Mouse (Mus musculus): Measurements from ENCODE around the gene Grifin. TPM values are rescaled to one million over a fixed set of nuclear protein-coding genes. Genes with fewer than 3 reads are reported as not detected.

Grifin gene
- polyA plus RNA-seq, 1 experiment from 2014 or later = not detected

- Histone ChIP-seq H3K9me3 (ENCODE audit: control insufficient read depth, low read length) (no peaks in the 10 kb centered on the region), H3K9ac (no peak overlapping the region), H3K27ac (no peak overlapping the region), H3K27me3 (ENCODE audit: control insufficient read depth, insufficient read depth, low read length) (no peaks in the 10 kb centered on the region), H3K36me3 (replicated peaks; ENCODE audit: control insufficient read depth, insufficient read depth) (no peaks in the 10 kb centered on the region), H3K4me3 (replicated peaks; ENCODE audit: low read length) (no peak overlapping the region), H3K4me1 (replicated peaks; ENCODE audit: control insufficient read depth, insufficient read depth, low read length) (no peaks in the 10 kb centered on the region), H3K4me2 (replicated peaks) (no peak overlapping the region)
- DNase-seq (ENCODE audit: low spot score) (no peak), ATAC-seq (ENCODE audit: low FRiP score) (no peak)
- WGBS = 72% methylated on average over 18 of the region's 18 CpGs
These were observed 32.2 kb upstream of the Grifin start for GRCm38 (mm10) chr5:140596927-140597588.

- no peaks in the 10 kb centered on the region for H3K27me3 ChIP-seq (ENCODE audit: control insufficient read depth, insufficient read depth, low read length)
- ATAC-seq (ENCODE audit: low FRiP score) (no peak), DNase-seq (ENCODE audit: low spot score) (no peak)
- H3K4me3 ChIP-seq (replicated peaks; ENCODE audit: low read length) = no peak overlapping the region
- H3K27ac ChIP-seq = no peak overlapping the region
- H3K36me3 ChIP-seq (replicated peaks; ENCODE audit: control insufficient read depth, insufficient read depth) = no peaks in the 10 kb centered on the region
- 76% methylated on average over 3 of the region's 3 CpGs for WGBS
- no peaks in the 10 kb centered on the region for H3K4me1 ChIP-seq (replicated peaks; ENCODE audit: control insufficient read depth, insufficient read depth, low read length)
- no peak overlapping the region for H3K9ac ChIP-seq
- H3K9me3 ChIP-seq (ENCODE audit: control insufficient read depth, low read length) = no peaks in the 10 kb centered on the region
- H3K4me2 ChIP-seq (replicated peaks) = no peak overlapping the region
These were observed 31.6 kb upstream of the Grifin start for GRCm38 (mm10) chr5:140596426-140596825.

GRCm38 (mm10) chr5:140594846-140595245, 30.0 kb upstream of the Grifin start:
- ATAC-seq (ENCODE audit: low FRiP score) (no peak), DNase-seq (ENCODE audit: low spot score) (no peak)
- H3K4me2 ChIP-seq (replicated peaks) = no peak overlapping the region
- H3K9me3 ChIP-seq (ENCODE audit: control insufficient read depth, low read length) = no peaks in the 10 kb centered on the region
- no peaks in the 10 kb centered on the region for H3K27me3 ChIP-seq (ENCODE audit: control insufficient read depth, insufficient read depth, low read length)
- H3K27ac ChIP-seq = no peak overlapping the region
- WGBS = 72% methylated on average over 5 of the region's 5 CpGs
- H3K4me3 ChIP-seq (replicated peaks; ENCODE audit: low read length) = no peak overlapping the region
- no peaks in the 10 kb centered on the region for H3K36me3 ChIP-seq (replicated peaks; ENCODE audit: control insufficient read depth, insufficient read depth)
- no peaks in the 10 kb centered on the region for H3K4me1 ChIP-seq (replicated peaks; ENCODE audit: control insufficient read depth, insufficient read depth, low read length)
- H3K9ac ChIP-seq = no peak overlapping the region

GRCm38 (mm10) chr5:140589082-140589774, 24.4 kb upstream of the Grifin start:
- Histone ChIP-seq H3K36me3 (replicated peaks; ENCODE audit: control insufficient read depth, insufficient read depth) (no peaks in the 10 kb centered on the region), H3K27ac (no peak overlapping the region), H3K4me2 (replicated peaks) (no peak overlapping the region), H3K9ac (no peak overlapping the region), H3K9me3 (ENCODE audit: control insufficient read depth, low read length) (no peaks in the 10 kb centered on the region), H3K27me3 (ENCODE audit: control insufficient read depth, insufficient read depth, low read length) (no peaks in the 10 kb centered on the region), H3K4me3 (replicated peaks; ENCODE audit: low read length) (no peak overlapping the region), H3K4me1 (replicated peaks; ENCODE audit: control insufficient read depth, insufficient read depth, low read length) (peaks cover 3% of the 10 kb centered on the region; the same call in 1 of the 2 replicates)
- ATAC-seq (ENCODE audit: low FRiP score) (no peak), DNase-seq (ENCODE audit: low spot score) (no peak)
- WGBS = 94% methylated on average over 16 of the region's 16 CpGs

- no peaks in the 10 kb centered on the region for H3K9me3 ChIP-seq (ENCODE audit: control insufficient read depth, low read length)
- H3K4me1 ChIP-seq (replicated peaks; ENCODE audit: control insufficient read depth, insufficient read depth, low read length) = peaks cover 39% of the 10 kb centered on the region
- no peak overlapping the region for H3K4me2 ChIP-seq (replicated peaks)
- H3K27ac ChIP-seq = peak overlapping the region; percentile 69
- DNase-seq (ENCODE audit: low spot score) (no peak), ATAC-seq (ENCODE audit: low FRiP score) (peak; percentile 61)
- H3K36me3 ChIP-seq (replicated peaks; ENCODE audit: control insufficient read depth, insufficient read depth) = no peaks in the 10 kb centered on the region
- WGBS = 6% methylated on average over 6 of the region's 6 CpGs
- H3K4me3 ChIP-seq (replicated peaks; ENCODE audit: low read length) = no peak overlapping the region
- no peaks in the 10 kb centered on the region for H3K27me3 ChIP-seq (ENCODE audit: control insufficient read depth, insufficient read depth, low read length)
- no peak overlapping the region for H3K9ac ChIP-seq
These were observed 19.0 kb upstream of the Grifin start for GRCm38 (mm10) chr5:140583732-140584368.

- H3K9me3 ChIP-seq (ENCODE audit: control insufficient read depth, low read length) = no peaks in the 10 kb centered on the region
- WGBS = 13% methylated on average over 8 of the region's 8 CpGs
- no peaks in the 10 kb centered on the region for H3K27me3 ChIP-seq (ENCODE audit: control insufficient read depth, insufficient read depth, low read length)
- H3K27ac ChIP-seq = peak overlapping the region; percentile 69; the same call in 1 of the 2 replicates
- no peak for DNase-seq (ENCODE audit: low spot score)
- no peak for ATAC-seq (ENCODE audit: low FRiP score)
- H3K4me2 ChIP-seq (replicated peaks) = no peak overlapping the region
- peaks cover 41% of the 10 kb centered on the region for H3K4me1 ChIP-seq (replicated peaks; ENCODE audit: control insufficient read depth, insufficient read depth, low read length)
- no peak overlapping the region for H3K4me3 ChIP-seq (replicated peaks; ENCODE audit: low read length)
- H3K9ac ChIP-seq = no peak overlapping the region
- no peaks in the 10 kb centered on the region for H3K36me3 ChIP-seq (replicated peaks; ENCODE audit: control insufficient read depth, insufficient read depth)
These were observed 18.3 kb upstream of the Grifin start for GRCm38 (mm10) chr5:140582995-140583731.

GRCm38 (mm10) chr5:140581569-140581968, 16.7 kb upstream of the Grifin start:
- Histone ChIP-seq H3K9ac (no peak overlapping the region), H3K27me3 (ENCODE audit: control insufficient read depth, insufficient read depth, low read length) (no peaks in the 10 kb centered on the region), H3K4me2 (replicated peaks) (no peak overlapping the region), H3K27ac (no peak overlapping the region), H3K4me1 (replicated peaks; ENCODE audit: control insufficient read depth, insufficient read depth, low read length) (peaks cover 41% of the 10 kb centered on the region), H3K36me3 (replicated peaks; ENCODE audit: control insufficient read depth, insufficient read depth) (no peaks in the 10 kb centered on the region), H3K9me3 (ENCODE audit: control insufficient read depth, low read length) (no peaks in the 10 kb centered on the region), H3K4me3 (replicated peaks; ENCODE audit: low read length) (no peak overlapping the region)
- 6% methylated on average over 5 of the region's 5 CpGs for WGBS
- no peak for DNase-seq (ENCODE audit: low spot score)
- no peak for ATAC-seq (ENCODE audit: low FRiP score)

- Histone ChIP-seq H3K36me3 (replicated peaks; ENCODE audit: control insufficient read depth, insufficient read depth) (no peaks in the 10 kb centered on the region), H3K4me1 (replicated peaks; ENCODE audit: control insufficient read depth, insufficient read depth, low read length) (peaks cover 41% of the 10 kb centered on the region), H3K27ac (no peak overlapping the region), H3K27me3 (ENCODE audit: control insufficient read depth, insufficient read depth, low read length) (no peaks in the 10 kb centered on the region), H3K9me3 (ENCODE audit: control insufficient read depth, low read length) (no peaks in the 10 kb centered on the region), H3K4me2 (replicated peaks) (no peak overlapping the region), H3K4me3 (replicated peaks; ENCODE audit: low read length) (no peak overlapping the region), H3K9ac (no peak overlapping the region)
- 7% methylated on average over 6 of the region's 6 CpGs for WGBS
- peak; percentile 63 for ATAC-seq (ENCODE audit: low FRiP score)
- DNase-seq (ENCODE audit: low spot score) = peak; percentile 49
These were observed 14.9 kb upstream of the Grifin start for GRCm38 (mm10) chr5:140579771-140580170.

GRCm38 (mm10) chr5:140579221-140579620, 14.3 kb upstream of the Grifin start:
- ATAC-seq (ENCODE audit: low FRiP score) (no peak), DNase-seq (ENCODE audit: low spot score) (no peak)
- peaks cover 38% of the 10 kb centered on the region for H3K4me1 ChIP-seq (replicated peaks; ENCODE audit: control insufficient read depth, insufficient read depth, low read length)
- 14% methylated on average over 9 of the region's 9 CpGs for WGBS
- no peaks in the 10 kb centered on the region for H3K36me3 ChIP-seq (replicated peaks; ENCODE audit: control insufficient read depth, insufficient read depth)
- H3K9me3 ChIP-seq (ENCODE audit: control insufficient read depth, low read length) = no peaks in the 10 kb centered on the region
- no peak overlapping the region for H3K4me3 ChIP-seq (replicated peaks; ENCODE audit: low read length)
- H3K27ac ChIP-seq = no peak overlapping the region
- H3K27me3 ChIP-seq (ENCODE audit: control insufficient read depth, insufficient read depth, low read length) = no peaks in the 10 kb centered on the region
- no peak overlapping the region for H3K9ac ChIP-seq
- no peak overlapping the region for H3K4me2 ChIP-seq (replicated peaks)
